Mouse (Mus musculus): ENCODE measurements around the gene Pabpn1.
"Not testable (repeated sequence)": the region's sequence is repeated elsewhere in the genome, so short reads cannot be mapped to it uniquely, and the experiment has no call there.

The Pabpn1 gene

GRCm38 (mm10) chr14:54936831-54937160 is 44.5 kb downstream of the Pabpn1 start:
- DNase-seq (ENCODE audit: low spot score) = no peak

GRCm38 (mm10) chr14:54937361-54938182 is 45.3 kb downstream of the Pabpn1 start:
- no peak for DNase-seq (ENCODE audit: low spot score)

GRCm38 (mm10) chr14:54938431-54939219 is 46.3 kb downstream of the Pabpn1 start:
- DNase-seq (ENCODE audit: low spot score) = no peak

- peak; percentile 63 for DNase-seq (ENCODE audit: low spot score)
These were observed 47.3 kb downstream of the Pabpn1 start for GRCm38 (mm10) chr14:54939434-54940175.

- no peak for DNase-seq (ENCODE audit: low spot score)
These were observed 47.9 kb downstream of the Pabpn1 start for GRCm38 (mm10) chr14:54940176-54940530.

- DNase-seq (ENCODE audit: low spot score) = no peak
These were observed 49.0 kb downstream of the Pabpn1 start for GRCm38 (mm10) chr14:54941024-54941978.

- DNase-seq (ENCODE audit: low spot score) = no peak
These were observed 50.2 kb downstream of the Pabpn1 start for GRCm38 (mm10) chr14:54942479-54942878.

- DNase-seq (ENCODE audit: low spot score) = no peak
These were observed 51.7 kb downstream of the Pabpn1 start for GRCm38 (mm10) chr14:54943971-54944370.

GRCm38 (mm10) chr14:54944939-54945338 is 52.6 kb downstream of the Pabpn1 start:
- DNase-seq (ENCODE audit: low spot score) = no peak

GRCm38 (mm10) chr14:54945975-54946704 is 53.8 kb downstream of the Pabpn1 start:
- no peak for DNase-seq (ENCODE audit: low spot score)

GRCm38 (mm10) chr14:54947008-54947407 is 54.7 kb downstream of the Pabpn1 start:
- DNase-seq (ENCODE audit: low spot score) = not testable (repeated sequence)
